Mouse (Mus musculus): ENCODE measurements around the gene Lpin3. TPM values are rescaled to one million over a fixed set of nuclear protein-coding genes. Genes with fewer than 3 reads are reported as not detected.

The Lpin3 gene
- polyA plus RNA-seq, 1 experiment, result 15.2 TPM

DNA sequence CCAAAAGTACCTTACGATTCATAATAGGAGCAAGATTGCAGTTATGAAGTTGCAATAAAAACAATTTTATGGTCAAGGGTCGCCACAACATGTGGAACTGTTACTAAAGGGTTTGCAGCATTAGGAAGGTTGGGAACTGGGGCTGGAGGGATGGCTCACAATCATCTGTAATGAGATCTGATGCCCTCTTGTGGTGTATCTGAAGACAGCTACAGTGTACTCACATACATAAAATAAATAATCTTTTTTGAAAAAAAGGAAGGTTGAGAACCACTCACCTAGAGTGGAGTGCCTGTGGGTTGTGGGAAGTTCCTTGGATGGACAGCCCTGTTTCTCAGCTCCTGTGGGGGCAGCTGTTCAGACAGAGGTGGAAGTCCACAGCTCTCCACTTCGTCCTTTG is 62.0 kb downstream of the Lpin3 start:
- 62% methylated on average over 3 of the region's 3 CpGs for WGBS

DNA sequence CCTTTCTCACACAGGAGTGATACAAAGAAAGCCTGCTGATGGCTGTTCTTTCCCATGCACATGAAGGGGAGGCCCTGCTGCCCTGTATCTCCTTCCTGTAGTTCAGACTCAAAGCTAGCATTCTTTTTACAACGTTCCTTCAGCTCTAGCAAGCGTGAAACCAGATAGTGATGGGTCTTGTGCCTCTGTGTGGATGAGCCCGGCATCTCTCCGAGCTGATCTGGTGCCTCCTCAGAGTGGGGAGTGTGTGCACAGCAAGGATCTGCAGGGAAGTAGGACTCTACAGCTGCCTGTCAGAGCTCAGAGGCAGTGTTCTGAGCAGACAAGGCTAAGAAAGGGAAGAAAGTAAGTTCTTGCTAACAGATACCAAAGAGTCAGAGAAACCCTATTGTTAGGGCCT is 71.1 kb downstream of the Lpin3 start:
- 83% methylated on average over 4 of the region's 4 CpGs for WGBS
- TF ChIP-seq POLR2A (IDR thresholded peaks at IDR 0.05; ENCODE audit: borderline replicate concordance, extremely low read depth, low read depth, low read length) (no peak), CTCF (IDR thresholded peaks at IDR 0.05; ENCODE audit: insufficient read depth, low read length) (no peak)
- no peak for DNase-seq
- H3K4me3 ChIP-seq (replicated peaks; ENCODE audit: extremely low read depth, low read depth, low read length), result no peak overlapping the region
- H3K4me1 ChIP-seq (ENCODE audit: control insufficient read depth, insufficient read depth, low read length), result no peaks in the 10 kb centered on the region

More for the DNA sequence above, 62.0 kb downstream of the Lpin3 start:
- TF ChIP-seq CTCF (IDR thresholded peaks at IDR 0.05; ENCODE audit: insufficient read depth, low read length), result no peak
- Histone ChIP-seq H3K4me1 (ENCODE audit: control insufficient read depth, insufficient read depth, low read length) (no peaks in the 10 kb centered on the region), H3K4me3 (replicated peaks; ENCODE audit: extremely low read depth, low read depth, low read length) (no peak overlapping the region)
- DNase-seq, result no peak

DNA sequence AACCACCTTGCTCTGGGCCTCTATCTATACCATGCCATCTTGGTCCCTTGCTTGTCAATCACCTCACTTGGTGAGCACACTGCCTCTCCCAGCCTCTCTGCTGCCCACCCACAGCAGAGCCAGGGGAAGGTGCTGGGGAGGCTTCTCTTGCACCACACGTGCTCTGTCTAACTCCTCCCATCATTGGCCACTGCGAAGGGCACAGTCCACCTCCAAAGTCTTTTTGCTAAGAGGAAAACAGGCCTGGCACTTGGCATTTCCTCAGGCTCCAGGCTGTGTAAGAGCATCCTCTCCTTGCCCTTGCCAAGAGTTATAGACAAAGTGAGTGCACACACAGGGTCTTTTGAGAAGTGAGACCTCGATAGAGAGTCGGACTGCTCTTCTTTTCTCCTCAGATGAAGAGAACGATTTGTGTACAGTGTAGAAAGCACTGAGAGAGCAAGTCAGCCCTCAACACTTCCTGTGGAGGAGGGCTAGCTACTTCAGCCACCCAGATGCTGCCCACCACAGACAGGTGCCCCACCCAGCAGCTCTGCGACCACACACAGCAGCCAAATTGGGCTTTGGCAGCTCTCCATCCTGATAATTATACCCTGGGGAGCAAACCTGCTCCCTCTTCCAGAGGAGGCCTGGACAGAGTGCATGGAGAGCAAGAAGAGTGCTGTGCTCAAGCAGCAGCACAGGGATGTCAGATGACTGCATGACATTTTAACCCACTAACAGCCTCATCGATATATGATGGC is 72.8 kb downstream of the Lpin3 start:
- 69% methylated on average over 7 of the region's 7 CpGs for WGBS
- H3K4me3 ChIP-seq (replicated peaks; ENCODE audit: extremely low read depth, low read depth, low read length), result no peak overlapping the region
- no peak for DNase-seq
- no peaks in the 10 kb centered on the region for H3K4me1 ChIP-seq (ENCODE audit: control insufficient read depth, insufficient read depth, low read length)
- TF ChIP-seq POLR2A (IDR thresholded peaks at IDR 0.05; ENCODE audit: borderline replicate concordance, extremely low read depth, low read depth, low read length) (no peak), CTCF (IDR thresholded peaks at IDR 0.05; ENCODE audit: insufficient read depth, low read length) (no peak)

DNA sequence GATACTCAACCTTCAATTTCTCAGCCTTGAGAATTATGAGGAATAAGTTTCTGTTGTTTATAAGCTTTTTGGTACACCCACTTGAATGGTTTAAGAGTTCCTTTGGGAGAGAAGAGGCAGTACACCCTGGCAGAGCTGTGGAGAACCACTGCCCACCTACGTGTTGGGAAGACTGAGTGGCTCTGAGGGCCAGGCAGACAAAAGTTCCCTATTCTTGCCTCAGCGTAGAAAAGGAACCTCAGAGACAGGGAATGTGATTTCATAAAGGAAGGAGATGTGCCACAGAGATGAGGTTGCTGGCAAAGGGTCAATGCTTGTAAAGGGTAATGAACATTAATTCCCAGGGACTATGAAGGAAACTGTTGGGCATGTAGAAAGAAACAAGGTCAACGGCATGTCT is 74.1 kb downstream of the Lpin3 start:
- no peak overlapping the region for H3K4me3 ChIP-seq (replicated peaks; ENCODE audit: extremely low read depth, low read depth, low read length)
- no peaks in the 10 kb centered on the region for H3K4me1 ChIP-seq (ENCODE audit: control insufficient read depth, insufficient read depth, low read length)
- no peak for TF ChIP-seq CTCF (IDR thresholded peaks at IDR 0.05; ENCODE audit: insufficient read depth, low read length)
- no peak for TF ChIP-seq POLR2A (IDR thresholded peaks at IDR 0.05; ENCODE audit: borderline replicate concordance, extremely low read depth, low read depth, low read length)
- no peak for DNase-seq
- 79% methylated on average over 3 of the region's 3 CpGs for WGBS

DNA sequence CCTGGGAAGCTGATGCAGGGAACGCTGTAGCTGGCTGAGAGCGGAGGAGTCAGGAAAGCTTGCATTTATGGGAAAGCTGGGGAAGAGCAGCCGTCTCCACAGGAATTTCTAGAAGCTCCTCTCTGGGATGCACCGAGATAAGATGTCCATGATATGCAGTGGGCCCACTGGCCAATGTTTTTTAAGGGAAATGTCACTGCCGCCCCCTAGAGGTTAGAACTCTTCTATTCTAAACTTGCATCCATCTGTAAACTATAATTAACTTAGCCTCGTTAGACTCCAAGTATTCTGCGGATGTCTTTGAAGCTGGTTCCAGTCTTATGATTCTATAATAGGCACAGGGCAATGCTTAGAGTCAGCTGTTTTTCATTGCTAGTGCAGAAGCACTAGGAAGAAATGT is 74.9 kb downstream of the Lpin3 start:
- Histone ChIP-seq H3K4me1 (ENCODE audit: control insufficient read depth, insufficient read depth, low read length) (no peaks in the 10 kb centered on the region), H3K4me3 (replicated peaks; ENCODE audit: extremely low read depth, low read depth, low read length) (no peak overlapping the region)
- TF ChIP-seq POLR2A (IDR thresholded peaks at IDR 0.05; ENCODE audit: borderline replicate concordance, extremely low read depth, low read depth, low read length), result no peak
- no peak for TF ChIP-seq CTCF (IDR thresholded peaks at IDR 0.05; ENCODE audit: insufficient read depth, low read length)
- DNase-seq, result no peak
- 70% methylated on average over 7 of the region's 7 CpGs for WGBS

Other genes starting within 250 kb of the Lpin3 start
- 10.7 and 14.2 TPM in 2 replicates for gene Top1, start 234.8 kb upstream of the Lpin3 start, polyA plus RNA-seq (2012; rRNA removed)
- gene Plcg1, start 149.4 kb upstream of the Lpin3 start, polyA plus RNA-seq (2012; rRNA removed), result 127 and 135 TPM in 2 replicates
- 11.6 and 14.6 TPM in 2 replicates for gene Zhx3, start 7.7 kb upstream of the Lpin3 start, polyA plus RNA-seq (2012; rRNA removed)
- 0.03 and 0.08 TPM in 2 replicates for gene Emilin3, start 31.7 kb downstream of the Lpin3 start, polyA plus RNA-seq (2012; rRNA removed)
- 11.0 and 13.0 TPM in 2 replicates for gene Chd6, start 228.4 kb downstream of the Lpin3 start, polyA plus RNA-seq (2012; rRNA removed)